Mouse (Mus musculus): ENCODE data around the gene Sdhaf1. TPM values are rescaled to one million over a fixed set of nuclear protein-coding genes. Genes with fewer than 3 reads are reported as not detected.

Sdhaf1 gene
- total RNA-seq, 2 experiments from 2014 or later: 17.9 to 19.7 TPM

DNA sequence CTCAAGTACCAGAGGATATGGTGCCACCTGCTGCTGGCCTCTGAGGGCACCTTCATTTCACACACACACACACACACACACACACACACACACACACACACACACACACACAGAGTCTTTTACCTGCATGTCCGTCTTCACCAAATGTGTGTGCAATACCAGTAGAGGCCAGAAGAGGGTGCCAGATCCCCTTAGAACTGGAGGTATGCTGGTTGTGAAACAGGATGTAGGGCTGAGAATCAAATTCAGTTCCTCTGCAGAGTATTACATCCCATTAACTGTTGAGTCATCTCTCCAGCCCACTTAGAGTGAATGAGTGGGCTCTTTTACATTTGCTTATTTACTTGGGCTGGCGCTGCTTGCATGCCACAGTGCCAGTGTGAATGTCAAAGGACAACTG, 1.7 kb upstream of the Sdhaf1 start:
- peak; percentile 63 for DNase-seq

DNA sequence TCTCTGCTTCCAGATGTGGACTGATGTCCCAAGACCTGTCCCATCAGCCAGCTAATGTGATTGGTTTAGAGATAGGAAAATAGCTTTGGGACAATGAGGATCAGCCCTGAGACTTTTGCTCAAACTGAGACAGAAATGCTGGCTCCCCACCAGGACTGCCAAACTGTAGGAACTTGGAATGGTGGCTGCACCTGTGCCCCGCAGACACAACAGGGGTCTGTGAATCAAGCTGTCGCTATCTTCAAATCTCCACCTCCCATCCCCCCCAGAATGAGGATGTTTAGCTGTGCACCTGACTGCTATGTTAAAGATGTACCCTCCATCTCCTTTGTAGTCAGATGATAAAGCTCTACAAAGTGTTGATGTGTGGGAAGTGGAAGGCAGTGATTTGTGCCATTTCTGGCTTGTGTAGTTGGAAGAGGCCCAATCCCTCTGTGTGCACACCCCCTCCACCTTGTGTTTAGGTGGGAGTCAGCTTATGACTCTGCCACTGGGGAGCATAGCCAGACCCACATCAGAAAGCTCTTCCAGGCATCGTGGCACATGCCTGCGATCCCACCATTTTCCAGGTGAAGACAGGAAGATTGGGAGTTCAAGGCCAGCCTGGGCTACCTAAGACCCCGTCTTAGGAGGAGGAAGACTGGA, 727 bp upstream of the Sdhaf1 start:
- no peak for DNase-seq

DNA sequence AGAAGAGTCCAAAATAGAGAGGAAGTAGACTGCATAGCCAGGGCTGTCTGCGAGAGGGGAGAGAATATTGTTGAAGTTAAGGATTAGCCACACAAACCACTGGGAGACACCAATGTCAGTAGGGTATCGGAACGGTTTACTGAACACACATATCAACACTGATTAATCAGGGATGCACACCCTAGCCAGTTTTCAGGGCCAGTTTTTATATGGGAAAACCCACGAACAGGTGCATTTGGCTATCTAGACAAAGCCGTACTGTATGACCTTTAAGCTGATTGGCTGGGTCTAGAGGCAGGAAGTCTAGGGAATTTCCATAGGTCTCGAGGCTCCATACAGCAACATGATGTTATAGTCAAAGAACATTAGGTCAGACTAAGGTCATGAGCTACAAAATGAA, 830 bp downstream of the Sdhaf1 start:
- DNase-seq: no peak

DNA sequence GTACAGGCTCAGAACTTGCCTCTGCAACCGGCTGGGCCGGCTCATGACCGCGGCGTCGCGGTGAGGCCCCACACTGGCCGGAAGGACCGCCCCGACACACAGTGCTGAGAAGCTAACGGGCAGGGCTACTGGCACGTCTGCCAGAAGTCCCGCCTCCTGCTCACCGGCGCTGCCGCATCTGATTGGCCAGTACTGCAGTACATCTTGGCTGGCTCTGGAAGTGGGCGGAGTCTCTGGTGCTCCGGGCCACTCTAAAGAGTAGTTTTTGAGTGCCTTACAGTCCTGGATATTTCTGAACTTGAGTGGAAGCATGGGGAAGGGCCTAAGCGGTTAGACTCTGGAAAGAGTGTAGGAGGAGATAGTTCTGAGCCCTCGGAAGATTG, 1.4 kb downstream of the Sdhaf1 start:
- peak; percentile 97 for DNase-seq

DNA sequence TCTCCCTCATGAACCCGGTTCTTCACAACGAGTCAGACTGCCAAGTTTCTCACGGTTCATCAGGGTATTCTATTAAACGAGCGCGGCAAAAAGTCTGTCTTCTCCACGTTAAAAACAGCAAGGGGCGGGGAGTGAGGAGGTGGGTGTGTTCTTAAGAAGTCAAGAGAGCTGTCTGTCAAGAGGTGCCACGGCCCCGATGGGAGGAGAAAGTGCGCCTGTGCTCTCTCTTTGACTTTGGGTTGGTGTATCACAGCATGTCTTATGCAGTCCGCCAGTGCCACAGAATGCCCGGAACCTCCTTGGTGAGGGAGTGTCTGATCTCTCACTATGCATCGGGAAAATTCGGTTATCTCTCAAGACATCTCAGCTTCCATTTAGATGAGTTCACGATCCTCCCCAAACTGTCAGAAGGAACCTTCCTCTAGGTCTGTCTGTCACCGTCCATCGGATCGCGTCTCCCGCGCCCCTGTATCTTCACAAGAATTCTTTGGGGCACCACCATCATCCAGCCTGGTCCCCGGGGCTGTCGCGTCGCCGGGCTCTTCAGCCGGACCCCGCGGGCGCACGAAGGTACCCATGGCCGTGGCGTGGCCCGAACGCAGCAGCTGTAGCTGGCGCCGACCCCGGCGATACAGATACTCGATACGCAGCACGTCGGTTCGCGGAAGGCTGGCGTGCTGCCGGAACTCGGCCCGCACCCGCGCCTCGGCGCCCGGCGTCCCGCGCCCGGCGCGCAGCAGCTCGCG, 2.0 kb downstream of the Sdhaf1 start, which contains the start of gene E130208F15Rik:
TSS of gene E130208F15Rik (plus strand) at position 202 of the 746 bp plus-strand sequence.
- peak; percentile 81 for DNase-seq

DNA sequence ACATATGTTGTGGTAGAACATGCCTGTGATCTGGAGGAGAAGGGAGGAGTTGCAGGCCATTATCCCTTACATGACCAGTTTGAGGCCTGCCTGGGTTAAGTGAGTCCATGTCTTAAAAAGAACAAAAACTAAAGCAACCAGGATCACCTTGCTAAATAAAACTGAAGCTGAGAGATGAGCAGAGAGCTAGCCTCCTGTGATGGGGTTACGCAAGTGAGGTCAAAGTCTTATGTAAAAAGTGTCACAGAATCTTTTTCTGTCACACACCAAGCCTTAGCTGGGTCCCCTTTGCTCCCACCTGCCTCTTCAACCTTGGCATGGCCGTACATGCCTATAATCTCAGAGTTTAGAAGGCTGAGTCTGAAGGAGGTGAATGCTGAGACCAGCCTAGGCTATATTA, 2.7 kb downstream of the Sdhaf1 start:
- DNase-seq: no peak

DNA sequence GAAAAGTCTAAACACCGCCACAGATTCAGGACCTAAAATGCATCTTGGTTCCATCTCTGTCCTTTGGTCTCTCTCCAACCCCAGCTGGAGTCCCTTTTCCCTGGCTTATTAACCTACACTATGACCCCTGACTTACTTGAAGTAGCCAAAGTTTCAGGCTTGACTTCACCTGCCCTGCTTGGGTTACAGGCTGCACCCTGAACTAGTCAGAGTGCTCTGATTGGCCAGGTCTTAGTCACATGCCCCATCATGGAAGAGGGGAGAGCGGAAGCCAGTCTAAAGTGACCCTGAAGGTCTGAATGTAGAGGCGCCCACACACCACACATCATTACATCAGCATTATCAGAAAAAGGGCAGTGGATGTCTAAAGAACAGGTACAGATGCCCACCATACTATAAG, 5.6 kb downstream of the Sdhaf1 start:
- no peak for DNase-seq

DNA sequence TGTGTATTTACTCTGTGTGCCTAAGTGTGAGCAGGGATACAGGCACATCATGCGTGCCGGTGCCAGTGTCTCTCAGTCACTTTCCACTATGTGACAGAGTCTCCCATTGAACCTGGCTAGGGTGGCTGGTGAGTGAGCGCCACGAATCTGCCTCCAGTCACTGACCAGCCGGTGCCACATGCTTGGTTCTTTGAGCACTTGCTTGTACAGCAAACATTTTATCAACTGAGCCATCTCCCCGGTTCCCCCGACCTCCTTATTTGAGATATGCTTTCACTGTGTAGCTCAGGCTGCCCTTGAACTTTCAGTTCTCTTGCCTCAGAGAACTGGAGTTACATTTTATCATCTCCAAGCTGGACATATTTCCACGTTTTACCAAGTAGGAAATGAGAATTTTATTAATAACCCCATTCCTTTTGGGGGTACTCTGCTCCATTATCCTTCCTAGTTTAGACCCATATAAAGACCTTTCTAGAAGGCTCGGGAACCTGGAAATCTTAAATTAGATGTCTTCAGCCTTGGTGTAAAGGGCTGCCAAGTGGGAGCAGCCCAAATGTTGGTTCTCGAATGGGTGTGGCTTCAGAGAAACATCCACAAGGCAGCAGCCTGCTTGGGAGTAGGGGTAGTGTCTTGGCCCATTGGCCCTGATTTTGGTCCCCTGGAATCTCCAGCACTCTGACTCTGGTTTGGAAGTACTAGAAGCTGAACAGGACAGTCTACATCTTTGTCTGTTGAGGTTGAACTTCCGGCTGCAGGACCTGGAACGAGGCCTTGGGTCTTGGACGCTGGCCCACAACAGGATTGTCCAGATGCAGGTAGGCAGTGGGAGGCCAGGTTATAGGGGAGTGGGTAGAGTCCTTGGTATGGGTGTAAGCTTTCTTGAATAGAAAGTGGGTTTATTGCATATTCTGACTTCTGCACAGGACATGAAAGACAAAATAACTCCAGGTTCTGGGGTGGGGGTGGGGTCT, 7.9 kb downstream of the Sdhaf1 start:
- DNase-seq: peak; percentile 20

DNA sequence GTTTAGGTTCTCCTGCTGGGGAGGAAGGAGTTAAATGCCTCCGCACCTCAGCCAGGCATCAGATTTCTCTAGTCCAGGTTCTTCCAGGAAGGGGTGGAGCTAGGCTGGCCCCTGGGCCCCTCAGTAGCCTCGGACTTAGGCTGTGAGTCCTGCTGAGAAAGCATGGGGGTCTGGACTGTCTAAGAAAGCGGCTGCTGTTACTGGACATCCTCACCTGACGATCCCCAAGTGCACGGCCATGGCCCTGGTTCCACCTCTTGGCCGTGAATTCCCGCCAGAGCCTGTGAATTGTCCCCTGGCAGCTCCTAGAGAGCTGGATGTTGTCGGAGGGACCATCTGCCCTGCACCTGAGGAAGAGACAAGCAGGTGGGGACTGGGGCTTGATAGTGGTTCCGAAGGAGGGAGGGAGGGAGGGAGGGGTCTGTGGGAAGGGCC, 9.0 kb downstream of the Sdhaf1 start, which contains the start of gene Syne4:
TSS of gene Syne4 (plus strand) at position 87 of the 435 bp plus-strand sequence.
- no peak for DNase-seq

DNA sequence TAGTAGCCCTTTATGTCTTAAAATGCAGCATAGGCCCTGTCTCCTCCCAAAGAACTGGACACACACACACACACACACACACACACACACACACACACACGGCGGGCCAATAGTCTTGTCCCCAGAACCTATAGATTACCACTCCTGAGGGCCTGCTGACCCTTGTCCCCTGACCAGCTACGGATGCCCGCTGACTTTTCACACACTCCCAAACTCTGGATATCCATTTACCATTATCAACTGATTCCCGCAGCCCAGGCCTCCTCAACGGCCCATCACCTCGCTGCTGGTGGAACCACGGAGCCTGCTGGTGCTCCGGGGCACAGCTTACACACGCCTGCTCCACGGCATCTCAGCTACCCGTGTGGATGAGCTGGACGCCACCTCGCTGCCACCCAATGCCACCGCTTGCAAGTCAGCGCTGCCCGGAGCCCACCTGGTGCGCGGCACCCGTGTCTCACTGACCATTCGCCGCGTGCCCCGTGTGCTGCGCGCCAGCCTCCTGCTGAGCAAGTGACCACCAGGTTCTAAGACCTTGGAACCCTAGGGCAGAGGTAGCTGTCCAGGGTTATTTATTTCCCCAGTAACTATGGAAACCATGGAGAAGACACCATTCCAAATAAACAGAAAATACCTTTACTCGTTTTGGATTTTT, 9.9 kb downstream of the Sdhaf1 start:
- DNase-seq: no peak

DNA sequence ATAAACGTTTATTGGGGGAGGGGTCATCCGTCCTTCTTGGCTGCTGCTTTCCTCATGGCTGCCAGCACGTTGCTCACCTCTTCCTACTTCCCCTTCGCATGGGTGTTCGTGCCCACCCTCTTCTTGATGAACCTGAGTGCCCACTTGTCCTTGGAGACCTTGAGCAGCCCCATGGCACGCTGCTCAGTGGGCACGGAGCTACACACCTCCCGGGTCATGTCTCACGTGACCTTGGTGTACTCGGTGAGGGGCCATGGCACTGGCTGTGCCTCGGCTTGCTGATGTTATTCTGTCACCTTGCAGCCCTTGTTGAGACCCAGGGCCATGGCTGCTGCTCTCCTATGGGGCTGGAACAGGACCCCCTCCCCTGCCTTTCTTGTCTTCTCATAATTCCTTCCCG, 13.6 kb downstream of the Sdhaf1 start:
- DNase-seq: no peak

DNA sequence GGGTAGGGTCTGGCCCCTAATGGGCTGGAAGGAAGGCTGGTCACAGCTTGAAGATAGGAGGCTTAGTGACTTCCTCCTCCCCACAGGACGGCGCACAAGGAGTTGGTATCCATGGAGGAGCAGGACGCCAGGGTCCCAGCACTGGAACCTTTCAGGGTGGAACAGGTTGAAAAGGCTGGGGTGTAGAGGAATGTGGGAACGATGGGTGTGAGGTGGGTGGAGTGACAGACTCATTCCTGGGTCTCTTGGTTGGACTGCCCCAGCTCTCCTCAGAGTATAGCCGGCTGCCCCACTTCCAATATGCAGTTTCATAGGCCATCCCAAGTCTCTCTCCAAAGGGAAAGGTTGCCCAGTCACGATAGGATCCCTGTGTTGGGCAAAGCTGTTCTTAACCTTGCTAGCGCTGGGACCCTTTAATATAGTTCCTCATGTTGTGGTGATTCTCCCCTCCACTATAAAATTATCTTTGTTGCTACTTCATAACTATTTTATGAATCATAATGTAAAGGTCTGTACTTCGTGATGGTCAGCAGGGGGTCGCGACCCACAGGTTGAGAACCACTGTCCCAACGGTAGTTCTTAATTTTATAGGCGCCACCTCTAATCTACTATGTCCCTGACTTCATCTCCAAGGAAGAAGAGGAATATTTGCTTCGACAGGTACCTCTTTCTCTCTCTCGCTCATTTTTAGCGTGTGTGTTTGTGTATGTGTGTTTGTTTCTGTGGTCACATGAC, 14.1 kb downstream of the Sdhaf1 start:
- DNase-seq: no peak

DNA sequence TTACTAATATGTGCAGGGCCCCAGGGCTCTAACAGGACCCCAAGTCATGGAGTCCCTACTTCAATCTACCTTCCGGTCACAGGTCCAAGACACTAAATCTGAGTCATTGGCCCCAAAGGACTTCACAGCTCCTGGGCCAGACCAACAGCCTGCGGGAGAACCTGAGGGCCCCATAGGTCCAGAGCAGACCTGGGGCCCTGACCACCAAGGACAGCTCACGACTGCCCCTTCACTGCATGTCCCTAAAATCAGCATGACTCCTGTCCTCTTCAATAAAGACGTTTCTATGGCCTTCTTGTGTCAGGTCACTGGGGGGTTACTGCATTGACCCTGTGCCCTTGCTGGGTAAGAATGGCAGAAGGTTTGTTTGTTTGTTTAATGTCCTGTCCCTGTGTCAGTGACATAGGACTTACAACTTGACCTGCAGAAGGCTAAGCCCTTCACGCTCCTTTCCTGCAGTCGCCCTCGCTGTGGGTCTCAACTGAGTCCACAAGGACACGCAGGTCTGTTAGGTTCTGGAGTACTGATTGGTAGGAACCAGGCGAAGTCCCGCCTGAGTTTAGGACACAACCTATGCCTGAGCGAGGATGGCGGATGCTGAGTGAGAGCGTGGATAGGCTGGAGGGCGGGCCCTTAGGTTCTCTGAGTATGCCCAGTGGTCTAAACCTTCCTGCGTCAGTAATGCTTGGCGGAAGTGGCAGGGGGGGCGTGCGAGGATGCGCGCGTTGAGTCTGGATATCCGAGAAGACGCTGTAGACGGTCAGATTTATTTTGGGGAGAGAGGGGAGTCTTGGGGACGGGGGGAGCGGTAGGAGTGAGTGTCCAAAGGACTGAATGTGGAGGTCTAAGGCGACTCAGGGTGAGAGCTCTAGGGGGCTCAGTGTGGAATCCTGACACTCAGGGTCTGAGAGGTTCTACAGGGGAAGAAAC, 15.4 kb downstream of the Sdhaf1 start, which contains the start of gene Alkbh6:
TSS of gene Alkbh6 (plus strand) at position 642 of the 930 bp plus-strand sequence.
- peak; percentile 94 for DNase-seq

DNA sequence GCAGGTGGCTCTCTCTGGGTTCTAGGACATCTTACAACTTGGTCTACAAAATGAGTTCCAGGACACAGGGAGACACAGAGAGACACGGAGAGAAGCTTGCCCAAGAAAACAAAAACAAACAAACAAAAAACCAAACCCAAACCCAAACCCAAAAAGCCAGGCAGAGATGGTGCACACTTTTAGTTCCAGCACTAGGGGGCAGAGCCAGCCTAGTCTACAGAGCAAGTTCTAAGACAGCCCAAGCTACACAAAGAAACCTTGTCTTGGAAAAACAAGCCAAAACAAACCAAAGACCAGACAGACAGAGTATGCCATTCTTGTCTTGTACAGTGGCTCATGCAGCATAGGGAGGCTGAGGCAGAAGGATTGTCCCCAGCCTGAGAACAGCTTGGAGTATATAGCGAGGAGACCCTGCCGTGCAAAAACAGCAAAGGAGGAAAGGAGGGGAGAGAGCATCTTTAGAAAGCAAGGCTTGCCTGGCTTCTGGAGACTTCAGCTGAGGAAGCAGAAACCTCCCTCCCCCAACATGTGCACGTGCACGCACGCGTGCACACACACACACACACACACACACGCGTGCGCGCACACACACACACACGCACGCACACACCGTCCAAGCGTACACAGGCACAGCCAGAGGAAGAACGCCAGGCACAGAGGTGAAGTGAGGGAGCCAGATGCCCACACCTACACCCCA, 17.5 kb downstream of the Sdhaf1 start:
- DNase-seq: no peak

DNA sequence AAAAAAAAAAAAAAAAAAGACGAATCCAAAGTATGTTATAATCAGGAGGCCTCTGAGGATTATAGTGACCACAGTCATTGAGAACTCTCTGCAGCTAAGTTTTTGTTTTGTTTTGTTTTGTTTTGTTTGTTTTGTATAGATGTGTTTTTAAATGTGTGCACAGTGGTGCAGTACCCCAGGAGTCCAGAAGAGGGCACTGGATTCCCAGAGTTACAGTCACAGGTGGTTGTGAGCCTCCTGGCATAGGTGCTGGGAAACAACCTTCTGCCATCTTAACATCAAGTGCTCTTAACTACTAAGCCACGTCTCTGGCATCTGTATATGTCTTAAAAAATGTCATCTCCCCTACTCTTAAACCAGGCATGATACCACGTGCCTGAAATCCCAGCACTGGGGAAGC, 22.8 kb downstream of the Sdhaf1 start:
- DNase-seq: peak; percentile 35

DNA sequence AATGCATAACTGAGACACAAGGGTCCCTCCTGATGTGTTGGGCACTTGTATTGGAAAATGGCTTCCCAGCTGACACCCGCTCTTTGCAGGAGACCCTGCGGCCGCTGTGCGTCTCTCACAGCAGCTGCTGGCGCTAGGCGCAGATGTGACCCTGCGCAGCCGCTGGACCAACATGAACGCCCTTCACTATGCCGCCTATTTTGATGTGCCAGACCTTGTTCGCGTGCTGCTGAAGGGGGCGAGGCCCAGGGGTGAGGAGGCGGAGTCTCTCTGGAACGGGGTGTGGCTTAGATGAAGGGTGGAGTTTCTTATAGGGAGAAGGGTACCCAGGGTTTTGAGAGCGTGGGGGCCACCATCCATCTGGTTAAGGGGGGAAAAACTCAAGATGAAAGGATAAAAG, 26.4 kb downstream of the Sdhaf1 start:
- no peak for DNase-seq

DNA sequence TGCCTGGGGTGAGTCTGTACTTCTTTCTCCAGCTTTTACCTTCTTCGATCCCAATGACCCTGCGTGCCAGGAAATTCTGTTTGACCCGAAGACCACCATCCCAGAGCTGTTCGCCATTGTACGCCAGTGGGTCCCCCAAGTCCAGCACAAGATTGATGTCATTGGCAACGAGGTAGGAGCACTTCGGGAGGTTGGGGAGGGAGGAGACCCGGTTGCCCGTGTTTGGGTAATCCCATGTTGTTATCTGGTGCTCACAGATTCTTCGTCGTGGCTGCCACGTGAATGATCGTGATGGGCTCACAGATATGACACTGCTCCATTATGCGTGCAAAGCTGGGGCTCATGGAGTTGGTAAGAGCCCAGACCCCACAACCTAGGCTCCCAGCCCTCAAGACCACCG, 26.9 kb downstream of the Sdhaf1 start:
- no peak for DNase-seq

DNA sequence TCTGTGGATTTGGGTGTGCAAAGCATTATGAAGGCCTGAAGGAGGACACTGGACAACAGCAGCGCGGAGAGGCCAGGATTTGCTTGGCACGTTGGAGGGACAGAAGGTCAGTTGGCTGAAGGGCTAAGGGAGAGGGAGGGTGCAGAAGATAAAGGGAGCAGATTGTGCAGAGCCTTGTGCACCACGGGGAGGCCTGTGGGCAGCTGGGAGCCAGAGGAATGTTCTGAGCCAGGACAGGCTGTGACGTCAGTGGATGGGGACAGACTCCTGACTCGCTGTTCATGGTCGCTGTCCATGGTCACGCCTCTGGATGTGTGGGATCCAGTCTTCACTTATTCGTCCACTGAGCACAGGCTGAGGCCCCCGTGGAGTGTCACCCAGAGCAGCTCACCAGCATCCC, 28.6 kb downstream of the Sdhaf1 start:
- peak; percentile 81 for DNase-seq

DNA sequence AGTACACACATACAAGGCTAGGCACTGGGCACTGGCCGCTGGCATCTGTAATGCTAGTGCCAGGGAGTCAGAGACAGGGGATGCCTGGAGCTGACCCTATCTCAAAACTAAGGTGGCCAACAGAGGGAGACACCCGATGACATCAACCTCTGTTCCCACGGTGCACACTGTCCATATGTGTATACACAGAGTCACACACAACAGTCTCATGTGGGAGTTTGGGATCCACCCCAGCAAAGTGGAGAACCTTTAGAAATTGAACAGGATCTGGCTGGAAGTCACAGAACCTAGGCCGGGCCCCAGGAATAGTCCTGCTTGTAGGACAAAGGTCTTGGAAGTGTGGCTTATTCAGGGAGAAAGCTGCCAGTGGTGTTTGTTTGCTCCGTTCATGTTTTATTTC, 29.4 kb downstream of the Sdhaf1 start:
- no peak for DNase-seq

Data from adrenal gland, postnatal 10 days (tissue).